Mouse (Mus musculus) layer of hippocampus, adult 18-20 months (tissue): ENCODE results near the gene Rab11a. TPM values are rescaled to one million over a fixed set of nuclear protein-coding genes. Genes with fewer than 3 reads are reported as not detected.

Experiments used
- DNase-seq, 2 experiments: peaks; one replicate each; pipeline ENCODE4 v3.0.0; 2022; ENCODE audit warnings: low spot score in 2 of 2
- long read RNA-seq: library from polyadenylated mRNA; stranded (forward); transcript quantifications from one replicate; pipeline ENCODE4 v2.0.0, GENCODE M21; 2021
- total RNA-seq, 2 experiments: library from RNA; stranded (reverse); gene quantifications; 2 replicates each; pipeline ENCODE4 v1.2.3; 2021

The Rab11a gene
- total RNA-seq: 100 to 1,000 TPM; 208 to 222 TPM
- long read RNA-seq, transcript Rab11a-208 (5 exons, 2,336 nt): major isoform, 60 of 68 reads
- long read RNA-seq, partial matches to known transcripts: 3 of 68 reads
- long read RNA-seq, other reads (novel, unspliced or antisense): 3 of 68 reads

GRCm38 (mm10) chr9:64737406-64738201, at the start of gene Rab11a:
Gene Rab11a, minus strand, starts transcription at chr9:64737758.
- peak; percentile 92 to 96 for DNase-seq

GRCm38 (mm10) chr9:64786216-64786905, 48.8 kb upstream of the Rab11a start:
- no peak for DNase-seq

GRCm38 (mm10) chr9:64784841-64785240, 47.3 kb upstream of the Rab11a start:
- DNase-seq: no peak

- DNase-seq: no peak
These were observed 46.0 kb upstream of the Rab11a start for GRCm38 (mm10) chr9:64783511-64783910.

- DNase-seq: peak in 1 of 2 experiments; percentile 59
These were observed 42.1 kb upstream of the Rab11a start for GRCm38 (mm10) chr9:64779628-64780027.

GRCm38 (mm10) chr9:64778151-64778550, 40.6 kb upstream of the Rab11a start:
- no peak for DNase-seq

GRCm38 (mm10) chr9:64777441-64777987, 40.0 kb upstream of the Rab11a start:
- no peak for DNase-seq

- no peak for DNase-seq
These were observed 37.9 kb upstream of the Rab11a start for GRCm38 (mm10) chr9:64775491-64775890.

- DNase-seq: no peak
These were observed 37.3 kb upstream of the Rab11a start for GRCm38 (mm10) chr9:64774883-64775282.

GRCm38 (mm10) chr9:64774411-64774811, 36.9 kb upstream of the Rab11a start:
- DNase-seq: peak in 1 of 2 experiments; percentile 34

- no peak for DNase-seq
These were observed 36.4 kb upstream of the Rab11a start for GRCm38 (mm10) chr9:64773936-64774335.

- no peak for DNase-seq
These were observed 35.7 kb upstream of the Rab11a start for GRCm38 (mm10) chr9:64773254-64773653.

GRCm38 (mm10) chr9:64771236-64771635, 33.7 kb upstream of the Rab11a start:
- peak; percentile 47 to 72 for DNase-seq

GRCm38 (mm10) chr9:64770411-64770849, 32.9 kb upstream of the Rab11a start:
- DNase-seq: no peak

GRCm38 (mm10) chr9:64769911-64770310, 32.4 kb upstream of the Rab11a start:
- DNase-seq: no peak

GRCm38 (mm10) chr9:64769066-64769695, 31.6 kb upstream of the Rab11a start:
- DNase-seq: peak in 1 of 2 experiments; percentile 55

- no peak for DNase-seq
These were observed 30.2 kb upstream of the Rab11a start for GRCm38 (mm10) chr9:64767796-64768195.

- DNase-seq: no peak
These were observed 28.6 kb upstream of the Rab11a start for GRCm38 (mm10) chr9:64766136-64766535.

- no peak for DNase-seq
These were observed 27.3 kb upstream of the Rab11a start for GRCm38 (mm10) chr9:64764824-64765223.

GRCm38 (mm10) chr9:64758052-64758451, 20.5 kb upstream of the Rab11a start:
- no peak for DNase-seq

GRCm38 (mm10) chr9:64752575-64752974, 15.0 kb upstream of the Rab11a start:
- no peak for DNase-seq
